Comparison of ENCODE assay signal across 8 mouse cellular contexts in genomic region chr15:100495102-100495501, GRCm38 (mm10). TPM values are rescaled to one million over a fixed set of nuclear protein-coding genes. Genes with fewer than 3 reads are reported as not detected.
DNase-seq lines count a peak whose midpoint lies in the region; ATAC-seq lines count a peak whose summit lies in the region.

Gene Csrnp2 (minus strand): TSS chr15:100495488.

- peak within 1 kb of the TSS; percentile 96 for H3K9ac ChIP-seq in hindbrain, embryonic 12.5 days

- DNase-seq in MN1 (ENCODE audit: low spot score): peak; percentile 98
- peak; percentile 91 for DNase-seq in cerebellum, adult 9-10 months
- peak; percentile 81 to 95 for DNase-seq in frontal cortex, adult 2 months (ENCODE audit: extremely low spot score in 1 of 2, low spot score in 1 of 2)
- peak; percentile 95 to 96 for DNase-seq in layer of hippocampus, postnatal 14 days (ENCODE audit: low spot score in 2 of 2)
- DNase-seq in lung, postnatal 14 days: peak; percentile 93
- peak; percentile 79 for DNase-seq in retina, adult 2 months (ENCODE audit: low read depth, low spot score)
- DNase-seq in thymus, postnatal 36 days: peak; percentile 89 to 92

- no peaks in the 10 kb centered on the region for H3K27me3 ChIP-seq in hindbrain, embryonic 12.5 days

- ATAC-seq in hindbrain, embryonic 12.5 days (ENCODE audit: low FRiP score): peak; percentile 98

- peaks cover 38% of the 10 kb centered on the region for H3K4me1 ChIP-seq in hindbrain, embryonic 12.5 days

- H3K4me3 ChIP-seq in hindbrain, embryonic 12.5 days: peak within 1 kb of the TSS; percentile 82

- WGBS in hindbrain, embryonic 12.5 days: under 1% methylated on average over 40 of the region's 40 CpGs

- no peaks in the 10 kb centered on the region for H3K36me3 ChIP-seq in hindbrain, embryonic 12.5 days

- no peaks in the 10 kb centered on the region for H3K9me3 ChIP-seq in hindbrain, embryonic 12.5 days (replicated peaks)

- H3K4me2 ChIP-seq in hindbrain, embryonic 12.5 days (replicated peaks): peak within 1 kb of the TSS; percentile 80

- H3K27ac ChIP-seq in hindbrain, embryonic 12.5 days: peak within 1 kb of the TSS; percentile 97

RNA-seq across cellular contexts. Expression of gene Csrnp2, which starts in this region (rescaled TPM):
- polyA plus RNA-seq in frontal cortex, adult 2 months (2012; rRNA removed): 23.9 and 24.1 TPM in 2 replicates
- polyA plus RNA-seq in hindbrain, embryonic 12.5 days (2016; fragmentation: Nextera tagmentation; extraction: Ambion mirVana): 41.4 and 43.0 TPM in 2 replicates
- 10 to 100 TPM; 27.6 to 28.9 TPM for total RNA-seq in layer of hippocampus, postnatal 14 days (2021)

Comparison
In these comparisons a context has a peak if more than half of its experiments do, and no peak if none do; other contexts are left out.
1. Peak in every context shown above with its lines: DNase-seq, ATAC-seq, H3K4me3 ChIP-seq and H3K27ac ChIP-seq.